Mouse (Mus musculus): ENCODE results near the gene Asic1.

Gene Asic1

DNA sequence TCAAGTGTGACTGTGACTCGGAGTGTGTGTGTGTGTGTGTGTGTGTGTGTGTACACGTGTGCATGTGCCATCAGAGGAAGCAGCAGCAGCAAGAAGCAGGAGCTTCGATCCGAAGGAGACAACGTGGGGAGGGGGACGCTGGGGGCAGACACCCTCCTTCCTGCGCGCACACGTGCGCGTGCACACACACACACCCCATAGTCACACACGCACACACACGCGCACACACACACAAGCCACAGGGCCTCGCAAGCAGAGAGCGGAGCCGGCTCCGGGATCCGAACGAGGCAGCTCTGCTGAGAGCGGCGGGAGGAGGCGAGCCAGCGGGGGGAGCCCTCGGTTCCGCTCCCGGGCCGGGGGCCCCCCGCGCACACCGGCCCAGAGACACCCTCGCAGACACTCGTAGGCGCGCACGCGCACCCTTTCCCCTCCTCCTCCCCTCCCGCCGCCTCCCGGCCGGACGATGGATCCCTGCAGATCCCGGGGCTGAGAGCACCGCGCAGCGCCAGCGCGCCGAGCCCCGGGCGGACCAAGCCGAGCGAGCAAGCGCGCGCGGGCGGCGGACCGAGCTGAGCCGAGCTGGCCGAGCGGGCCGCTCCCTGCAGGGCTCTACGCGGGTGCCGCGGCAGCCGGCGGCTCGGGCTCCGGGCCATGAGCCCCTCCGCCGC, at the start of gene Asic1:
Gene Asic1 (plus strand): TSS at position 215 of the 668 bp plus-strand sequence.
- peak; percentile 83 for DNase-seq

DNA sequence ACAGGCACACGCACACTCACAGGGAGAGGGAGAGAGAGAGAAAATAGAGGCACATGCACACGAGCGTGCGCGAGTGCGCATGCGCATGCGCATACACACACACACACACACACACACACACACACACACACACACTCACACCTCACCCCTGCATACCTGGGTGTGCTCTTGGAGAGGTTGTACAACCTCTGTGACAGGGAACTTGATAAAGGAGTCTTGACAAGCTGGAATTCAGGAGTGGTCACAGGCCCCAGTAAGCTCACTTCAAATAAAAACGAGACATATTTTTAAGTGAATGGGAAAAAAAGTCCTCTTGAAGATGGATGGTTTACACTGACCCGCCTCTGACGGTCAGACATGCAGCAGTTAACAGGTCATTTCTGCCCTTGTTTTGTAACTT, 48.1 kb upstream of the Asic1 start:
- DNase-seq: no peak

DNA sequence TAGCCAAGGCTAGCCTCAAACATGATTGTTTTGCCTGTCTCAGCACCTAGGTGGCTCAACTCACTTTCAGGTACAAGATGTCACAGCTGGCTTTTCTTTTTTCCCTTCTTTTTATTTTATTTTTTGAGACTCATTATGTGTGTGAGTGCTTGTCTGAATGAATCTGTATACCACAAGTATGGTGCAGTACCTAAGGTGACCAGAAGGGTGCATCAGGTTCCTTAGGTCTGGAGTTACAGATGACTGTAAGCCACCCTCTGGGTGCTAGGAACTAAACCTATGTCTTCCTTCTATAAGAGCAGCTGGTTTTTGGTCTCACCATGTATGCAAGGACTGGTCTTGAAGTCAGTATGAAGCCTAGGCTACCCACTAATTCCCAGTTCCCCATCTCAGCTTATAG, 38.5 kb upstream of the Asic1 start:
- no peak for DNase-seq

DNA sequence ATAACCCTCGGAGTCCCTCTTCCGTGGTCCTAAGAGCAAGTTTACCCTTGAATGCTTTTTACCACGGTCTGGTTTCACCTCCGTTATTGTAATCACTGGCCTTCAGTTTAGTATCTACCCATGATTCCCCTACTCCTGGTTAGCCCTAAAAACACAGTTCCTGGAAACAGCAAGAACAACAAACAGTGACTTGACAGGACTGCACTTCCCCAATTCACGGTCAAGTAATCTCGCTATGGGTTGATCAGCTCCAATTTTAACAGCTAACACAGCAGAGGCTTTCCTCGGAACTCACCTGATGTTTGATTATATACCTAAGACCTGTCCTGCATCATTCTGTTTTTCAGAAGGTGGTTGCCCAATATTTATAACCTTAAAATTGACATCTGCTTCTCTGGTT, 35.5 kb upstream of the Asic1 start:
- no peak for DNase-seq

DNA sequence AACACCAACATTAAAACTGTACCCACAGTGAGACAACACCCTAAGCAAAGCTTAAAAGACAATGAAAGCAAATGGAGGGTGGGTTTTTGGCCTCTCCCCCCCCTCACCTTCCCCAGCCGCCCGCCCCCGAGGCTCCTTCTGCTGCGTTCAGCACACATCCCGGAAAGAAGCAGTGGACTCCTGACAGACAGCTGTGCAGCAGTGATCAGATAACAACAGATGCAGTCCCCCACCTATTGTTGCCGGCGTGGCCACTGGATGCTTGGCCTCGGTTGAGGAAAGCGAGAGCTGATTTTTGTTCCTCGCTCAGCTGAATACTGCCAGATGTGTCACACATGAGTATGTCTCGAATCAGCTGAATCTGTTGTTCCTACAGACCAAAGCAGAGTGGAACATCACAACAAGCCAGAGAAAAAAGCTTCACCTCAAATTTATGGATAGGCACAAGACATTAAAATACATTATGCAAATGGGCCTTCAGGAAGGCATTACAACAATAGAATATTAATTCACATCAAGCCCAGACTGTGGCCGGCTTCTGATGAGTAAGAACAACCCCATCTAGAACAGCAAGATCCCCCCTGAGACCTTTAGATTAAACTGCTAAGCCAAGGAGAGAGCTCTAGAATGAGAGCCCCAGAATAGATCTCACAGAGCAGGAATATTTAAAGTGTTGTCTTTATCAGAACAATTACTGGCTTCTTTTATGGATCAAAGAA, 32.6 kb upstream of the Asic1 start:
- DNase-seq: no peak

DNA sequence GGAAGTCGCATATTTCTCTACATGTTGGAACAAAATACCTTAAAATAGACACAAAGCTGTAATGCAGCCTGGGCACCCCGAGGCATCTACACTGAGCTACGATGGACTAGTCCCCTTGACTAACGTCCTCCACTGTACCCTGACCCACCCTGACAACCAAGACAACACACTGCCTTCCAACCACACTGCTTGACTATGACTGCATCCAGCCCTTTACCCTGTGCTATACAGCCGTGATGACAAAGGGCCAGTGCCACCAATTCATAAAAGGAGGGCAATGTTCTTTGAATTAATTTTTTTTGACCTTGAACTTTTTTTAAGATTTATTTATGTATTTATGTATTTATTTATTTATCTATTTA, 32.1 kb upstream of the Asic1 start:
- no peak for DNase-seq

DNA sequence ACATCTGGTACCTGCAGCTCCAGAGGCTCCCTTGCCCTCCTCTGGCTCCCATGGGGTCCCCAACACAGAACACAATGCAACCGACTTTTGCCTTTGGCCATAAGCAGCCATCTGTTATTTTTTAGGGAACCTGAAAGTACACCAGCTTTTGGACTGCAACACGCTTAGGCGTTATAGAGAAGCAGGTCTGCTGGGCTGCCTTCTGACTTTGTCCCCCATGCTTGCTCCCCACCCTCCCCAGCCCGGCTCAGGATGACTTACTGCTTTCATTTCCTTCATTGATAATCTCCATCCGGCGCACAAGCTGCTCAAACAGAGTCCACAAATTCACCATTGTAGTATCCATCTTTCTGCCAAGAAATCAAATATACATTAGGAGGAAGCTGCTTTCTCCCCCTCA, 27.5 kb upstream of the Asic1 start:
- no peak for DNase-seq

DNA sequence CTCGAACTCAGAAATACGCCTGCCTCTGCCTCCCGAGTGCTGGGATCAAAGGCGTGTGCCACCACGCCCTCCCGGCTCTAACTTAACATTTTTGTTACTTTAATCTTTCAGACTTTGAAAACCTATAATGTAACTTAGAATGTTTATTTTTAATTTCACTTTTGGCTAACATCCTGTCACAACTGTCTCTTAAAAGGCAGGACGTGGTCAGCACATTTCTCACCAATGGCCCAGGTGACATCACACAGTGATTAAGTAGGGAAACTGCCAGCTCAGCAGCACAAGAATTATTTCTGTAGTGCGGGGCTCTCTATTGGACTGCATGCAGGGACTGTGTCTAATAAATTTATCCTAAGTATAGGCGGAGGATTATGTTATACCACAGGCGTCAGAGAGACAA, 26.3 kb upstream of the Asic1 start:
- no peak for DNase-seq

DNA sequence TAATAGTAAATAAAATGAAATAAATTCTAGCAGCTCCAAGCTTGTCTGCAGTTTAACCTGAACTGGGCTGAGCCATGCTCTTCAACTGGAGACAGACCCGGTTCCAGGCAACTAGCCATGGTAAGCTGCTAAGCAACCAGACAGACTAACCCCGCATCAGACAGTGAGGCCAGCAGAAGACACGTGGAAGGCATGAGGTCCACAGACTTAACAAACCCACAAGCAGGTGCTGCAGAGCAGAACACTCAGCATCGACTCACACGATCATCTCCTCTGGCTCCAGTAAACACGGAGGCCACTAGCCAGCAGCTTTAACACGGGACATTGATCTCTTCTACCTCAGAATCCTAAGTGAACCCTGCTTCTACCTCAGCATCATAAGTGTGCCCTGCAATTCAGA, 25.4 kb upstream of the Asic1 start:
- DNase-seq: no peak

DNA sequence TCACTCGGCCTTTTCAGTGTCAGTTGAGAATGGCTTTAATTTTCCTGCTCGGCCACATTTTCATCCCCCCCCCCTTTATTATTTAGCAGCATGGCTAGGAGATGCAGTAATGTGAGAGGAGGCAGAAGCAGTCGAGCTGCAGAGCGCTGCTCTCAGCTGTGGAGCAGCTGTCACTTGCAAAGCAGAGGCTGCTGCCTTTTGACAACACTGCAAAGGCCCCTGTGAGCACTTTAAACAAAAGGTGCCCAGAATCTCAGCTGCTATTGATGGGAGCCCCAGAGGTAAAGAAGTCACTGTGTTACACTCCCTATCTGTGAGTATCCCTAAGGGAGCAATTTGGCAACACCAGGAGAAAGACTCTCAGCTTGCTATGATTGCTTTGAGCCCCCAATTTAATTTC, 21.8 kb upstream of the Asic1 start:
- DNase-seq: no peak

DNA sequence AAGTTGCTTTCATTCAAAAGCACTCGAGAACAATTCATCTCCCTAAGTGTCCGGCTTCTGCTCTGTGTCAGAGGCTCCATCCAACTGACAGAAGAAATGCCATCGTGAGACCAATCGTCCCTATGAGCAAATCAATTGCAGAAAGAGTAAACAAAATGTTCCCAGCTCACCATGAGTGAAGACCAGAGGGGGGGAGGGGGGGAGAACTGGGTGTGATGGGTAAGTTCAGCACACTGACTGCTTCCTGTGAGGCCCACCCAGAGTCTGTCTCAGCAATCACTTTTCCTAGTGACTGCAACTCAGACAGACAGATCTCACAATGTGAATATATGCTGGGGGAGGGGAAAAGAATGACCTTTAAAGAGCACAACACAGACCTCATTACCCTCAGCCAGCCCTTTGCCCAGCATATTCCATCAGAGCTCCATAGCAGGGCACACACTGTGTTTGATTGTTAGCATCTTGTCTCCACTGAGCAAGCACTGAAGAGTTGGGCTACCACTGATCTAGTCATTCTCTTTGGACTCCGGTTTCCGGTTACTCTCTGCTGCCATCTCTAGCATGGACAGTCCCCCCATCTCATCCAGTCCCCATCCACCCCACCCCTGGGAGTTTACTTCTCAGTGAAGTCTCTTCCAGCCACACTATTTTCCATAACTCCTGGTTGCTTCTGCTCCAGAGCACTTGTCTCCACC, 21.0 kb upstream of the Asic1 start:
- no peak for DNase-seq

DNA sequence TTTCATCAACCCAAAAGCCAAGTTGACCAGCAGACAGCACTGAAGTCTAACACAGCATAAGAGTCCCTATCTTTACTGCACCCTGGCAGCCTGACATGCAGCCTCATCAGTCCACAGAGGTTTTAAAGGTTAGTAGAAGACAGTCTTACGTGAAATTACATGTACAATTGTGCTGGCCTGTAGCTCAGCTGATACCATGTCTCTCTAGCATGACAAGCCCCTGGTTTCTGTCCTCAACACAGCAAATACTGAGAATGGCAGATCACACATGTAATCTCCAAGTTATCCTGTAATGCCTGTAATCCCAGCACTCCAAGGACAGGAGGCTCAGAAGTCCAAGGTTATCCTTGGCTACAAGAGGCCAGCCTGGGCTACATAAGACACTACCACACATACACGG, 19.9 kb upstream of the Asic1 start:
- DNase-seq: no peak

DNA sequence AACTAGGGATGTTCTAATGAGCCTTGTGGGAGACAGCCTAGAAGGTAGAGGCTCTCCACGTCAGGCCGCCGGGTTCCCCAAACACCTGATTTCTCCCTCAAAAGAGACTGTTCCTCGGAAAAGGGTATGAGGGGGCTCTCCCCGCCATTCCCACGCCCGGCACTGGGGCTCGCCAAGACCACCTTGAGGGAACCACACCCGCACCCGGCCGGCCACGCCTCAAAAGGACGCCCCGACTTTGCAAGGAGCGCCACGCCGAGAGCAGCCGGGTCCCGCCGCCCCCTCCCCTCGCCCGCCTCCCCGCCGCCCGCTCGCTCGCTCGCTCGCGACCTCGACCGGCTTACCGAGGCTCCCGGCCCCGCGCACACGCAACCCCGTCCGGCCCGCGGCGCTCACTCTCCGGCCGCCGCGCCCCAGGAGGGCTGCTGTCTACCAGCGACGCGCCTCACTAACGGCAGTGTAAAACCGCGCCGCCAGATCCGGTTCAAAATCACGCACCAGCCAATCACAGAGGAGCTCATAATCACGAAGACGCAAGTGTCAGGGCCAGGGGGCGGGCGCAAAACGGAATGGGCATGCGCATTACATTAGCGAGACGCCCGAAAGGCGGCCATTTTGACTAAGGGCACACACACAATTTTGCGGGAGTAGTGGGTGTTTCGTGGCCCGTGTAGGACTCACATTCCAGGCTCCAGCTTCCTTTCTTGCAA, 18.9 kb upstream of the Asic1 start, which contains the start of gene Racgap1:
Gene Racgap1 (minus strand): TSS at position 494 of the 710 bp plus-strand sequence.
- DNase-seq: peak; percentile 96

DNA sequence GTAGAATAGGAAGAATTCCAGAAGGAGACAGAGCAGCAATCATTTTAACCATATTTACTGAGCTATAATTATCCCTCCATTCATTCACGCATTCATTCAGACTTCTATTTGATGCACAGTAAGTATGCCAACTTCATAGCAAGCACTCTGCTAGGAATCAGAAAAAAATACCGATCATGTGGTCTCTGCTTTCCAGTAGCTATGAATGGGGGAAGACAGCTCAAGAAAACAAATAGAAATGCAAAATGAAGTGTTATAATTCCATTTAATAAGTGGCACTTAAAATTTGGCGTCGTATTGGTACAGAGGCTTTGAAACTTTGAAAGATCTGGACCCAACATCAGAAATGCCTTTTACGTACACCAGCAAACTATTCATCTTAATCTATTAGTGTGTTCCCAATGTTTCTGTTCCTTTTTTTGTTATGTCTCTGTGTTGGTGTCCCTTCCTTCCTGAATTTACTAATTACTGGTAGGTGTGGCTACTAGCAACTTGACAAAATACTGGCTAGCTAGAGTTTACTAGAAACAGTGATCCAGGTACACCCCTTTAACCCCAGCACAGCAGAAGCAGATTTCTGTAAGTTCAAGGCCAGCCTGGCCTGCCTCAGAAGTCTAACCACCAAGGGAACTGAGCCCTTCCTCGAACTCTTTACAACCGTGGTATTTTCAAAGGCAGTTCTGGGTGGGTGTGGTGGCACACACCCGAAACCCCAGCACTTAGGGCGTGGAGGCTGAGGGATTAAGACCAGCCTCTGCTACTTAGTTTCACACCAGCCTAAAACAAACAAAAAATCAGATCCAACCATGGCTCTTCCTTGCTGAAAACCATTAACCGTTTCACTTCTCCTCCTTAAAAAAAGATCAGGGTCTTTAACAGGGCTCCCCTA, 17.9 kb upstream of the Asic1 start:
- no peak for DNase-seq

DNA sequence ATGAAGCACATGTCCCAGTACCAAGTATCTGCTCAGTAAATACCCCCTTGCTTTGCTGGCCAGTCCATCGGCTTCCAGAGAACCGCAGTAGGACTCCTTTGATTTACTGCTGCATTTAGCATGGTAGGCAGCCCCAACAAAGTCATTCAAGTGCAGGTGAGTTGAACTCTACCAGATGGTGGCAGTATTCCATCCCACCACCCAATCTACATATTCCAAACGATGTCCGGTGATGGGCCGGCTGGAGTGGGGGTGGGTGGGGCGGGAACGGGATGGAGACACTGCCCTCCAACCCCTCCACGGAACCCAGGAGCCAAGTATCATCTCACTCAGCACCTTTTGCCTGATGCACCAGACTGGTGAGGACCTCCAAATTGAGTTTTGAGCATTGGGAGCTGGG, 16.9 kb upstream of the Asic1 start:
- DNase-seq: no peak

DNA sequence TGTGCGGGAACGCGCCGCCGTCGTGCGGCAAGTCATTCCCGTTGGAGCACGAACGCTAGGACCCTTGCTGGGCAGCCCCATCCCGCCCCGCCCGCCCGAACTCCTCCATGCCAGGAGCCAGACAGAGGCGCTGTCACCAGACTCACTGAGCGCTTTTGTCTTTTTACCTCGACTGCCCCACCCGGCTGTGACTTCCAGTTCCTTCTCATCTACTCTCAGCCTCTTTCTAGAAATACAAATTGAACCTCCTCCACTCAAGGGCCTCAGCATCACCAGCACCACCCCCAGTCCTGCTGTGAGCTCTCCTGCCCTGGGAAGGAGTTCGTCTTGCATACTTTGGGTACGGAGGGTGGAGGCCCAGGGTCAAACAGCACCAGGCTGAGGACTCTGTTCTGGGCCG, 16.3 kb upstream of the Asic1 start:
- DNase-seq: no peak

DNA sequence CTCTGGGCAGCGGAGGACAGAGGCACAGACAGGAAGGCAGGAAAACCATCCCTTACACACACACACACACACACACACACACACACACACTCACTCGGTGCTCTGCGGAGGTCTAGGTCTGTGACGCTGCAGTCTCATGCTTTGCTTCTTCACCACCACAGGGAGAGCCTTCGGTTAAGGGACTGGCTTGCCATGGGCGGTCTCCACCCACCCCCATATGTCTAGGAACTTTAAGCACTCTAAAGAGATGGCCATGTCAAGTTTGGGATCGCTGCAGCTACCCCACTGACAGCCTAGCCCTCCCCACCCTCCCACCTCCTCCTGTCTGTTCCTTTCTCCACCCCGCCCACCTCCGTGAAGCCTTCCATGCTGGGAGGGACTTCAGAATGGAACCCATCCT, 14.2 kb upstream of the Asic1 start:
- no peak for DNase-seq

DNA sequence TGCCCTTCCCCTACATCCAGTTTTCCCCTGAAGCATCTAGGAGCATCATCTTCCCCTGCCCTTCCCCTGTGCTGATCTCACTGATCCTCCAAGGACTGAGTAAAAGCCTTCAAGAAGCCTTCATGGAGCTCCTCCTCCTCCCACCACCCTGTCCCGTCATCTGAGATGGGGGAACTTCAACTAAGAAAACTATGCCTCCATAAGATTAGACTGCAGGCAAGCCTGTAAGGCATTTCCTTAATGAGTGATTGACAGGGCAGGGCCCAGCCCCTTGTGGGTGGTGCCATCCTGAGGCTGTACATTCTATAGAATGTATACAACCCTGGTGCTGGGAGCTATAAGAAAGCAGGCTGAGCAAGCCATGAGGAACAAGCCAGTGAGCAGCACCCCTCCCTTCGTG, 11.7 kb upstream of the Asic1 start:
- no peak for DNase-seq

DNA sequence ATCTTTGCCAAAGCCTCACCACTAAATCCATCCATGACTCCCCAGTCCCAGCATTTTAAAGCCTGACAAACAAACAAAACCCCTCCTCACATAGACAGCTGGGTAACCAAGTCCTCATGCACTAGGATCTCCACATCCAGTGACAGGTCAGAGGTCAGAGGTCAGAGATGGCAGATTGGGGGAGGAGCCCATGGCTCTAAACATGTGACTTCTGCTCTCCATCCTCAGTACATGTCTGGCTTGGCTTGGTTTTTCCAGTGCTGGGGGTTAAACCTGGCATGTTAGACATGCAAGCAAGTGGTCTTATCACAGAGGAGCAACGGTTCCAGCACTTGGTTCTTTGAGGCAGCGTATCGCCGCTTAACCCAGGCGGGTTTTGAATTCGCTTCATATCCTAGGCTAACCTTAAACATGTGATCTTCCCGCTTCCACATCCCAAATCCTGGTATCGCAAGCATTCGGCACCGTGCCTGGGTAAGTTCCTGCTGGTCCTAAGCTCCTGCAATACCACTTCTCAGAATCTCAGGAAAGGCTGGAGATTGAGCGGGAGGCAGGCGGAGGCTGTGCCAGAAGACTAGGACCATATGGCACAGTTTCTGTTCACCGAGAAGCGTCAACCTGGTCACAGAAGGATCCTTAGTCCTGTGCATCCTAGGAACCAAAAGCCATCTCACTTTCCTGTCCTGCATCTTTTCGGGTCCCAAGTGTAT, 8.9 kb upstream of the Asic1 start:
- DNase-seq: peak; percentile 70

DNA sequence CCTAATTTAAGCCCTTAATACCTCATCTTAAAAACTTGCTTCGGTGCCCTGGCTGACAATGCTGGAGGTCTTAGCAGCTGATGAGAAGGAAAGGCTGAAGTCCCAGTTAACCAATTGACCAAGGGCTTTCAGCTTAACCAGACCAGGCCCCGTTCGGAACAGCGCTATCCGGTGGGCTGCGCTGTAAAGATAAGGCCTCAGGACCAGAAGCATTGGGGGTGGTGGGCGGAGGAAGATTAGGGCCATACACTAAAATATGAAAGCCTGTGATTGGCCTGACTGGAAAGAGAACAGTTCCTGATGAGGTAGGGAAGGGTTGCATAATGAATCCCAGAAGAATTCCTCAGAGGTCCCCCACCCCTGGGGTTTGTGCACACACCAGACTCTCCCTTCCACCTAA, 7.8 kb upstream of the Asic1 start:
- DNase-seq: no peak

DNA sequence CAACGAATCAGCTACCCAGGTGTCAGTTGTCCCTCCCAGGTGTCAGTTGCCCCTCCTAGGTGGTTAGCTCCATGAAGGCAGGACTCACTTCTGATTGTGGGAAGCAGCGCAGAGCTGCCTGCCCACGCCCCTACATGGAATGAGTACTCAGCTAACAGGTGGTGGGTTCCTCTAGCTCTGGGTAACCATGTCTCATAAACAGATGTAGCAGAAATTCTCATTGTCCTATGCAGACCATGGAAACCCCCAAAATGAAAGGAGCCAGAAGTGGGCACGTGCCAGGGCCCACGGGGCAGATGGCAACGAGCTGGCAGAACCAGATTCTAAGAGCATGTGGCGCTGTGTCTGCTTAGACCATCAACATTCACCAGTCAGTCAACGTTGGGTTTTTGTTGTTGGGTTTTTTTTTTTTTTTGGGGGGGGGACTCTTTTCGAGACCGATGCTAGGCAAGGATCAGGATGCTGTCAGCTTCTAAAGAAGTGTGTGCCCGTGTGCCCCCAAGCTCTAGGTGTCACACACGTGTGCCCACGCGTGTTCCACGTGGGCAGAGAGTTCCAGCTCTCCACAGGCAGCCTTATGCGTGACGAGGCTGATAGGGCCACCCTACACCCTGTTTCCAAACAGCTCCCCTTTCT, 6.1 kb upstream of the Asic1 start:
- no peak for DNase-seq

Measured in cerebellum, adult 8-10 months (tissue).